Mouse (Mus musculus) ES-Bruce4 (cell line): ENCODE measurements around the gene Rhot2.

Experiments
- CTCF ChIP-seq: IDR thresholded peaks from one replicate; pipeline ENCODE4 v1.8.1; 2011; ENCODE audit warnings: low read depth, low read length
- EP300 ChIP-seq: IDR thresholded peaks from 2 replicates; pipeline ENCODE4 v1.6.1; 2011; ENCODE audit warnings: low read depth, low read length; ENCODE audit not compliant: insufficient read depth
- POLR2A ChIP-seq: IDR thresholded peaks from one replicate; pipeline ENCODE4 v1.8.1; 2011; ENCODE audit warnings: low read length; ENCODE audit not compliant: insufficient read depth

GRCm38 (mm10) chr17:25843636-25844395 lies 835 bp downstream of the Rhot2 start:
- TF ChIP-seq CTCF (no peak), POLR2A (no peak), EP300 (no peak)
